Mouse (Mus musculus) liver, adult 2 months (tissue): Measurements from ENCODE around the gene Hist1h2br. TPM values are rescaled to one million over a fixed set of nuclear protein-coding genes. Genes with fewer than 3 reads are reported as not detected.
"Not testable (repeated sequence)": the region's sequence is repeated elsewhere in the genome, so short reads cannot be mapped to it uniquely, and the experiment has no call there.

Experiments
- DNase-seq: peaks from one replicate; pipeline ENCODE4 v3.0.0-alpha.2; 2011; ENCODE audit warnings: low read depth, low spot score; ENCODE audit errors: extremely low read depth
- H3K27ac ChIP-seq: fragments of 200-500 bp; replicated peaks from 2 replicates; pipeline ENCODE4 v1.5.1; 2012; ENCODE audit warnings: low read depth, mild to moderate bottlenecking, control low read depth, inconsistent platforms, low read length; ENCODE audit not compliant: insufficient read depth
- H3K27me3 ChIP-seq: fragments of 200-500 bp; 2 replicates; pipeline ENCODE4 v1.6.1; 2012; ENCODE audit warnings: mild to moderate bottlenecking, moderate library complexity, low read length, inconsistent platforms; ENCODE audit not compliant: control insufficient read depth, insufficient read depth
- H3K36me3 ChIP-seq: fragments of 200-500 bp; 2 replicates; pipeline ENCODE4 v1.6.1; 2012; ENCODE audit warnings: low read length, inconsistent platforms; ENCODE audit not compliant: control insufficient read depth, insufficient read depth
- H3K4me1 ChIP-seq: fragments of 200-500 bp; 2 replicates; pipeline ENCODE4 v1.6.1; 2011; ENCODE audit warnings: low read length; ENCODE audit not compliant: control insufficient read depth, insufficient read depth
- H3K4me3 ChIP-seq: fragments of 200-500 bp; 2 replicates; pipeline ENCODE4 v1.5.1; 2011; ENCODE audit warnings: low read depth, mild to moderate bottlenecking, control low read depth, low read length, moderate library complexity; ENCODE audit not compliant: insufficient read depth
- H3K79me2 ChIP-seq: fragments of 200-500 bp; 2 replicates; pipeline ENCODE4 v1.6.1; 2012; ENCODE audit warnings: inconsistent platforms, mild to moderate bottlenecking, low read length, moderate library complexity; ENCODE audit not compliant: control insufficient read depth, insufficient read depth
- H3K9ac ChIP-seq: fragments of 200-500 bp; 2 replicates; pipeline ENCODE4 v1.6.1; 2012; ENCODE audit warnings: low read depth, mild to moderate bottlenecking, control low read depth, inconsistent platforms, low read length
- CTCF ChIP-seq: fragments of 200-500 bp; IDR thresholded peaks from 2 replicates; pipeline ENCODE4 v1.5.1; 2011; ENCODE audit warnings: low read depth, low read length, control low read depth
- POLR2A ChIP-seq: fragments of 200-500 bp; IDR thresholded peaks from 2 replicates; pipeline ENCODE4 v1.6.1; 2011; ENCODE audit warnings: low read length, control low read depth; ENCODE audit not compliant: insufficient read depth; ENCODE audit errors: extremely low read depth
- WGBS: fragments of 180-500 bp; shearing (Covaris S2); methylation state at CpG from one replicate; pipeline ENCODE4 v1.1.7; 2018; 5-methylcytosine and 5-hydroxymethylcytosine counted together
- polyA plus RNA-seq: library from polyadenylated mRNA; depleted of rRNA; stranded (reverse); fragments of >200 nt; gene quantifications from 2 replicates; pipeline ENCODE4 v1.2.3, GENCODE M21; 2012
- total RNA-seq: library from RNA; depleted of rRNA; stranded (reverse); fragments of >200 nt; gene quantifications from 2 replicates; pipeline ENCODE4 v1.2.3, GENCODE M21; 2014

The Hist1h2br gene
- total and polyA plus RNA-seq, 2 experiments: 0.65 to 1.0 TPM

GRCm38 (mm10) chr13:21820082-21820890, 13.3 kb upstream of the Hist1h2br start:
- not testable (repeated sequence) for H3K27ac ChIP-seq, H3K4me1 ChIP-seq, H3K27me3 ChIP-seq, H3K79me2 ChIP-seq, H3K9ac ChIP-seq, H3K36me3 ChIP-seq, H3K4me3 ChIP-seq, DNase-seq
- whole genome bisulfite sequencing: 92% methylated on average over 6 of the region's 16 CpGs

GRCm38 (mm10) chr13:21828511-21828910, 5.0 kb upstream of the Hist1h2br start:
- Histone ChIP-seq H3K4me3 (no peak overlapping the region), H3K36me3 (no peaks in the 10 kb centered on the region), H3K27me3 (no peaks in the 10 kb centered on the region), H3K79me2 (no peaks in the 10 kb centered on the region), H3K9ac (no peak overlapping the region), H3K27ac (no peak overlapping the region), H3K4me1 (no peaks in the 10 kb centered on the region)
- TF ChIP-seq CTCF (no peak), POLR2A (no peak)
- no peak for DNase-seq
- WGBS: 89% methylated on average over 3 of the region's 3 CpGs

- no peak for DNase-seq
- TF ChIP-seq POLR2A (no peak), CTCF (no peak)
- Histone ChIP-seq H3K4me1 (no peaks in the 10 kb centered on the region), H3K27ac (no peak overlapping the region), H3K79me2 (no peaks in the 10 kb centered on the region), H3K4me3 (no peak overlapping the region), H3K27me3 (no peaks in the 10 kb centered on the region), H3K36me3 (no peaks in the 10 kb centered on the region), H3K9ac (no peak overlapping the region)
- 95% methylated on average over 10 of the region's 10 CpGs for WGBS
Measured at GRCm38 (mm10) chr13:21830344-21830743, 3.2 kb upstream of the Hist1h2br start.

GRCm38 (mm10) chr13:21831418-21832394, 1.8 kb upstream of the Hist1h2br start, which contains the start of gene Hist1h4n:
Hist1h4n (minus strand) TSS chr13:21832196.
- 0 out of 2 replicates have a peak, but pooled peaks have one; percentile 27 for TF ChIP-seq POLR2A
- 0% methylated on average over 25 of the region's 58 CpGs for WGBS
- H3K36me3 ChIP-seq, H3K4me1 ChIP-seq, H3K9ac ChIP-seq, H3K79me2 ChIP-seq, DNase-seq, H3K27me3 ChIP-seq, H3K4me3 ChIP-seq, H3K27ac ChIP-seq: not testable (repeated sequence)

- not testable (repeated sequence) for H3K27ac ChIP-seq, H3K79me2 ChIP-seq, H3K36me3 ChIP-seq, H3K4me1 ChIP-seq, H3K4me3 ChIP-seq, H3K9ac ChIP-seq, DNase-seq, H3K27me3 ChIP-seq
- no CpG with 5 or more reads among the region's 4 CpGs for WGBS
Measured at GRCm38 (mm10) chr13:21840508-21840907, 7.0 kb downstream of the Hist1h2br start.

- not testable (repeated sequence) for H3K79me2 ChIP-seq, H3K27ac ChIP-seq, H3K9ac ChIP-seq, H3K4me1 ChIP-seq, H3K27me3 ChIP-seq, DNase-seq, H3K4me3 ChIP-seq, H3K36me3 ChIP-seq
Measured at GRCm38 (mm10) chr13:21846356-21846755, 12.8 kb downstream of the Hist1h2br start.
